Mouse (Mus musculus) small intestine, adult 2 months (tissue): Measurements from ENCODE around the gene Primpol. TPM values are rescaled to one million over a fixed set of nuclear protein-coding genes. Genes with fewer than 3 reads are reported as not detected.

Experiments used
- H3K27ac ChIP-seq: fragments of 200-500 bp; 2 replicates; pipeline ENCODE4 v1.5.1; 2012; ENCODE audit warnings: low read depth, low read length, control low read depth, inconsistent platforms; ENCODE audit not compliant: insufficient read depth
- H3K27me3 ChIP-seq: fragments of 200-500 bp; 2 replicates; pipeline ENCODE4 v1.6.1; 2012; ENCODE audit warnings: mild to moderate bottlenecking, moderate library complexity, low read length, inconsistent platforms; ENCODE audit not compliant: control insufficient read depth, insufficient read depth
- H3K36me3 ChIP-seq: fragments of 200-500 bp; 2 replicates; pipeline ENCODE4 v1.6.1; 2012; ENCODE audit warnings: mild to moderate bottlenecking, low read length, control low read depth, inconsistent platforms; ENCODE audit not compliant: control insufficient read depth, insufficient read depth
- H3K4me1 ChIP-seq: fragments of 200-500 bp; 2 replicates; pipeline ENCODE4 v1.6.1; 2012; ENCODE audit warnings: low read length, inconsistent platforms, mixed read lengths; ENCODE audit not compliant: control insufficient read depth, insufficient read depth, insufficient read length
- H3K4me3 ChIP-seq: fragments of 200-500 bp; 2 replicates; pipeline ENCODE4 v1.5.1; 2012; ENCODE audit warnings: low read depth, mild to moderate bottlenecking, control low read depth, inconsistent platforms, low read length, moderate library complexity
- CTCF ChIP-seq: fragments of 200-500 bp; IDR thresholded peaks from 2 replicates; pipeline ENCODE4 v1.5.1; 2012; ENCODE audit warnings: low read depth, mild to moderate bottlenecking, control low read depth, inconsistent platforms, low read length, moderate library complexity, mixed read lengths; ENCODE audit not compliant: insufficient replicate concordance, insufficient read length; ENCODE audit errors: extremely low read depth
- POLR2A ChIP-seq: fragments of 200-500 bp; IDR thresholded peaks from 2 replicates; pipeline ENCODE4 v1.6.1; 2012; ENCODE audit warnings: low read depth, mild to moderate bottlenecking, control low read depth, inconsistent platforms, low read length, moderate library complexity
- WGBS: fragments of 180-500 bp; shearing (Covaris S2); methylation state at CpG from one replicate; pipeline ENCODE4 v1.1.7; 2018; 5-methylcytosine and 5-hydroxymethylcytosine counted together
- polyA plus RNA-seq: library from polyadenylated mRNA; depleted of rRNA; stranded (reverse); fragments of >200 nt; gene quantifications from 2 replicates; pipeline ENCODE4 v1.2.3, GENCODE M21; 2012

Gene Primpol
- polyA plus RNA-seq, 1 experiment, result 0.79 TPM

DNA sequence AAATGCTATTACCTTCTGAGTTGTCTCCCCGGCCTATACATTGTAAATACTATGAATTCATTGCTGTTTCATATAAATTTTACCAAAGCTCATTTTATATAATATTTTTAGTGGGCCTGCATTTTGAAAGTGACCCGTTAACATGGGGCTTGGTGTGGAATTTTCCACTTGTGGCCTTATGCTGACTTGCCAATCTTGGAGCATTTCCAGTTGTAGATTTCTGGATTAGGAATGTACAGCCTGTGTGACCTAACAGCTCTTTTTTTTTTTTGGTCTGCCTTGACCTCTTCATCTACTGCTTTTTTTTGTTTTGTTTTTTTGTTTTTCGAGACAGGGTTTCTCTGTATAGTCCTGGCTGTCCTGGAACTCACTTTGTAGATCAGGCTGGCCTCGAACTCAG, 13.9 kb upstream of the Primpol start:
- H3K4me3 ChIP-seq, result no peak overlapping the region
- no peak for TF ChIP-seq CTCF
- no peak overlapping the region for H3K27ac ChIP-seq
- no peaks in the 10 kb centered on the region for H3K27me3 ChIP-seq
- peaks cover 8% of the 10 kb centered on the region; the same call in 1 of the 2 replicates for H3K4me1 ChIP-seq
- peaks cover 35% of the 10 kb centered on the region for H3K36me3 ChIP-seq
- 88% methylated on average over 4 of the region's 4 CpGs for WGBS

DNA sequence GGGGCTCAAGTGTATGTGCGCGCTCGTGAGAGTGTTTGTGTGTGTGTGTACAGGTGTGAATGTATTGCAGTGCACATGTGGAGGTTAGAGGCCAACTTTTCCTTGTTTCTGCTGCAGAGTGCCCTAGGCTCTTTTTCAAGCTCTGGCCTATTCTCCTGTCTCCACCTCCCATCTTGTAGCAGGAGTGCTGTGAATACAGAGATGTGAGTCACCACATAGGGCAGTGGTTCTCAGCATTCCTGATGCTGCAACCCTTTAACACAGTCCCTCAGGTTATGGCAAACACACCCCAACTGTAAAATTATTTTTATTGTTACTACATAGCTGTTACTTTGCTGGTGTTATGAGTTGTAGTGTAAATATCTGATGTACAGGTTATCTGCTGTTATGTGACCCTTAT, 13.4 kb upstream of the Primpol start:
- H3K4me1 ChIP-seq, result peaks cover 8% of the 10 kb centered on the region; the same call in 1 of the 2 replicates
- peaks cover 33% of the 10 kb centered on the region for H3K36me3 ChIP-seq
- no peaks in the 10 kb centered on the region for H3K27me3 ChIP-seq
- 91% methylated on average over 3 of the region's 3 CpGs for WGBS
- H3K4me3 ChIP-seq, result no peak overlapping the region
- no peak overlapping the region for H3K27ac ChIP-seq
- no peak for TF ChIP-seq CTCF
- TF ChIP-seq POLR2A, result no peak

DNA sequence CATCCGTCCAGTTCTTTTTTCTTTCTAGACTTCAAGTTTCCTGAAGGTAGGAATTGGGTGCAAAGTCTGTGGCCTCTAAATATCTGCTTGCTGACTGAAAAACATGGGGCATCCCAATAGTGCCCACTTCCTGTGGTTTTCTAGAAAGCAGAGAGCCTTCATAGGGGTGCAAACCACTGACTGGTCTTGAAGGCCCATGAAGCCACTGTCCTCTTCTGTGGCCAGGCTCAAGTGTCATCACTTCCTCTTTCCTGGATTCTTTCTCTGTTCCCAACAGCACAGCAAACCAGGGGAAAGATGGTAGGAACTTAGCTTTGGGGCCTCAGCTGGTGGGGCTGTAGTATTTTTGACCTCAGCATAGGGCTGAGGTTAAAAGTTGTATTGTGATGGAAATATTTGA, 11.6 kb upstream of the Primpol start:
- peaks cover 21% of the 10 kb centered on the region for H3K36me3 ChIP-seq
- H3K27me3 ChIP-seq, result no peaks in the 10 kb centered on the region
- H3K4me3 ChIP-seq, result no peak overlapping the region
- H3K4me1 ChIP-seq, result peaks cover 12% of the 10 kb centered on the region; the same call in 1 of the 2 replicates
- no peak for TF ChIP-seq CTCF
- TF ChIP-seq POLR2A, result no peak
- no peak overlapping the region for H3K27ac ChIP-seq
- 88% methylated on average over 1 of the region's 1 CpGs for WGBS

DNA sequence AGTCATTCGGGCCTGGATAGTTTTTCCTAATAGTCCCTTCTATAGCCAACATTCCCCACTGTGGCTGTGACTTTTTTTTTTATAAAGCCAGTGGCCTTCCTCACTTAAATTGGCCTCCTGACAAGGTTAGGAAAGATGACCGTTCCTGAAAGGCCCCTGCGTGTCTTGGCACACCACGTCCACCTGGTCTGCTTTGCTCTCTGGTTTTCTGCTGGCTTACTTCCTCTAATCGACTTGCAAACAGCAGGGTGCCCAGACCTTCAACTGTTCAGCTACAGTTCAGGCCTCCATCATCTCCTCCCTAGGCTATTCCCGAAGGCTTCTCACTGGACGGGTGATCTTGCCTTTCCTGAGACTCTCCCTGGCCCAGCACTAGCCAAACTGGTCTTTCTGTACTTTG, 10.9 kb upstream of the Primpol start:
- peaks cover 13% of the 10 kb centered on the region; the same call in 1 of the 2 replicates for H3K4me1 ChIP-seq

DNA sequence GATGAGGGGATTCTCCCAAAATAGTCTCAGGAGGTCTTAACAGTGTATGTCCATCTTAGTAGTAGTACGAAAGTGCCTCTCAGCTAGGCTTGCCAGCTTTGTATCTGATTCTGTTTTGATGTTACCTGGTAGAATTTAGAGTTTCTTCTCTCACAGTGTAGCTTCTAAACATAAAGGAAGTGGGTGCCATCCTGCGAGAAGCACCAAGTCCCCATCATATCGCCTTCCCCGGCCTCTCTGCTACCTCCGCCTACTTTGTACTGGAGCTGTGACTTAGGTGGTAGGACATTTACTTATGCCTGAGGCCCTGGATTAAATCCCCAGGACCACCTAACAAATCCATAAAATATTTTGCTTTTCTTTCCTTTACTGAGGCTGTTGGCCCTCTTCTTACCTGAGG, 9.6 kb upstream of the Primpol start:
- no peak for TF ChIP-seq POLR2A
- no peak for TF ChIP-seq CTCF
- Histone ChIP-seq H3K27ac (no peak overlapping the region), H3K36me3 (peaks cover 7% of the 10 kb centered on the region), H3K4me3 (no peak overlapping the region), H3K27me3 (no peaks in the 10 kb centered on the region), H3K4me1 (peaks cover 13% of the 10 kb centered on the region; the same call in 1 of the 2 replicates)
- 94% methylated on average over 5 of the region's 5 CpGs for WGBS

More for the DNA sequence above, 10.9 kb upstream of the Primpol start:
- no peak overlapping the region for H3K4me3 ChIP-seq
- H3K36me3 ChIP-seq, result peaks cover 14% of the 10 kb centered on the region
- no peaks in the 10 kb centered on the region for H3K27me3 ChIP-seq
- TF ChIP-seq POLR2A, result no peak
- TF ChIP-seq CTCF, result no peak
- 77% methylated on average over 7 of the region's 7 CpGs for WGBS
- H3K27ac ChIP-seq, result no peak overlapping the region

DNA sequence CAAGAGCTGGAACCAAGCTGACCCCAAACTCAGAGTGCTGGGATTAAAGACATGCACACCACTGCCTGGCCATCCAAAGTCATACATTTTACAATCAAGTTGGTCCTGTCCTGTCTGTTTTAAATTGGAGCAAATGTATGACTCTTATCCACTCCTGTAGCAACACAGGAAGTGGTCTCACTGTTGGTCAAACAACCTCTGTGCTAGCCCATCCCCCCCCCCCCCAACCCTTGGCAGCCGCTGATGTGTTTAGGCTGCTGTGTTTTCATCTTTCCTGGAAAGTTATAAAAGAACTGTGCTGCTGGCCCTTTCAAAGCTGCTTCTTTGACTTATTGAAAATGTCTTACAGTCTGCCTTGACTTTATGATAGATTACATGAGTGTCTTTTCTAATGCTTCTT, 8.2 kb upstream of the Primpol start:
- Histone ChIP-seq H3K4me1 (peaks cover 13% of the 10 kb centered on the region; the same call in 1 of the 2 replicates), H3K27ac (no peak overlapping the region), H3K4me3 (no peak overlapping the region), H3K27me3 (no peaks in the 10 kb centered on the region), H3K36me3 (peaks cover 5% of the 10 kb centered on the region)
- 81% methylated on average over 1 of the region's 1 CpGs for WGBS
- TF ChIP-seq CTCF (no peak), POLR2A (no peak)

DNA sequence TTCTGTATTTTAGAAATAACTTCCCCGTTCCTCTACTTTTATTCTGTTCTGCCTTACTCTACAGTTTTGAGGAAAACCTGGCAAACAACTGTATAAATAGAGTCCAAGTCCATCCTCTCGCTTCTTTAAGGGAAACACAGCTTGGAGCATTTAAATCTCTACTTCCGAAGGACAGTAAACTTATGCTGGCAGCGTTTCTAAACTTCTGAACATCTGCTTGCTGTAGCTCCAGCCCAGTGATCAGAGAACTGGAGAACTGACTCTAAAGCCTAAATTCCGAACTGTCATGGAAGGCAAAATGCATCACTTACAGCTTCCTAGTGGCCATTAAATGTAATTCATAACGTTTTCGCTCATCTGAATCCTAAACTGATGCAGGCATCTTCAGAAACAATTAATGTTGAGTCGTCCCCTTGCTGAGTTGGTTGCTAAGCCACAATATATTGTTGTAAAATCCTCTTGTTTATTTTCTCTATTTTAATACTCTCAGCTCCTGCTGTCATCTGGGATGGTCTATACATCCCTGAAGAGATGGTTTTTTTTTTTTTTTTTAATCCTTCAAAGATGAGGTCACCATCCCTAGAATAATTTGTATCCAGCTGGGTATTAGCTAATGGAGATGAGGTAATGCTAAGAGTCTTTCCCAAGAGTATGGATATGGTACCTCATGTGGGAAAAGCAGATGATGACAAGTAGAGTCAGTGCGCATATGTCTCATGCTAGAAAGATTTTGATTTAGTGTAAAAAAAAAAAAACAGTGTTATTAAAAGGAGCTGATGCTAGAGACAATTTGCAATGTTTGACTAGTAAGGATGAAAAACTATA, 5.6 kb upstream of the Primpol start:
- no peak for TF ChIP-seq CTCF
- no peak for TF ChIP-seq POLR2A
- WGBS, result 78% methylated on average over 9 of the region's 9 CpGs

More for the DNA sequence above, 5.6 kb upstream of the Primpol start:
- H3K27me3 ChIP-seq, result no peaks in the 10 kb centered on the region
- no peak overlapping the region for H3K4me3 ChIP-seq
- peaks cover 9% of the 10 kb centered on the region; the same call in 1 of the 2 replicates for H3K4me1 ChIP-seq
- H3K27ac ChIP-seq, result no peak overlapping the region
- no peaks in the 10 kb centered on the region for H3K36me3 ChIP-seq
